Mouse (Mus musculus): Measurements from ENCODE around the gene Gls.

- TF ChIP-seq CTCF (IDR thresholded peaks at IDR 0.05; ENCODE audit: control insufficient read depth, insufficient read depth, insufficient replicate concordance, low read depth, low read length), result no peak
- TF ChIP-seq POLR2A (IDR thresholded peaks at IDR 0.05; ENCODE audit: control insufficient read depth, low read depth, low read length), result no peak
Observed at GRCm38 (mm10) chr1:52267606-52268005, 34.6 kb upstream of the Gls start.
